Mouse (Mus musculus): ENCODE results near the gene Slc31a1.

DNA sequence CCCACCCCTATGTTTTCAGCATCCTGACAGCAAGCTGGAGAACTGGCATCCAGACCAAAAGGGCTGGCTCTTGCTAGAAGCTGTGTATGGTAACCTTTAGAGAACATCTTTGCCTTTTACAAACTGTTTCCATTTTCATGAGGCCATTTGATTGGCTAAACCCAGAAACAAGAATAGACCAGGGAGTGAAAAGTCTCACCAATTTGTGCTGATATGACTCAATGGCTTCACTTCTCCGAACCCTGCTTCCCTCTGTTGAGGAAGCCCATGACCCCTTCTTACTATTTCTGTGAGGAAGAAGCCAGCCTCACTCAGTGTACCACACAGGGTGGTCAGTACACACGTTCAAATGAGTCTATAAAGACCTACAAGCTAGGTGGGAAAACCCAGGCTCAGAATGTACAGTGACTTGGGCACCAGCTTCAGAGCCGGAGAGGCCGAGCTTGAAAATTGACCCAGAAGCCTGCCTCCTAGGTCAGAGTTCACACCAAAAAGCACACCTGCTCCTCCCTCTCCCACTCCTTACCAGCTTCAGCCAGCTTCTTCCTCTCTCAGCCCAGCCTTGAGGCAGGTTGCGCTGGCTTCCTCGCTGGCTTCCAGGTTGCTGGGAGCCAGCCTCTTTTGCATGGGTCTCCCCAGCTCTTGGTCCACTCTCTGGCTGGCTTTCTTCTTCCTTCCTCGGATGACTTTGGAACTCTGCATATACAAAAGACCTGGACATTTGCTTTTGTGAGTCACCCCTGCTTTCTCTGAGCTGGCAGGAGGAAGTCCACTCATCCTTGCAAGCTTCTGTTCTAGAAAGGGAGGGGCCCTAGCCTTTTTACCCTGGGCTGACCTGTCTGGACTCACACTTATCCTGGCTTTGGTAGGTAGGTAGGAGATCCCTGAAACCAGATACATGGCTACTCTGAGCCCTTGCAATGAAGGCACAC is 73.7 kb downstream of the Slc31a1 start:
- TF ChIP-seq CTCF (IDR thresholded peaks at IDR 0.05; ENCODE audit: low read depth) (no peak), EP300 (IDR thresholded peaks at IDR 0.05; ENCODE audit: low read depth) (no peak)
